In genomic region chr13:92681541-92681940, GRCm38 (mm10) we compare ENCODE assay signal across 22 mouse cellular contexts.
DNase-seq lines count a peak whose midpoint lies in the region; ATAC-seq and TF ChIP-seq lines count a peak whose summit lies in the region.
"Had no signal": no experiment of that assay in that cellular context is flagged by ENCODE, and none has a peak within 500 bp of the region (broad histone marks: within the 10 kb centered on the region; RNA-seq: fewer than 3 reads in every experiment).

No protein-coding gene starts in this region.

- TF ChIP-seq EP300 in lung, postnatal 0 days (IDR thresholded peaks at IDR 0.05), result no peak

- peaks cover 4% of the 10 kb centered on the region; the same call in 1 of the 2 replicates for H3K4me1 ChIP-seq in lung, adult 2 months (ENCODE audit: control insufficient read depth, insufficient read depth, low read length)
- peaks cover 10% of the 10 kb centered on the region; the same call in 1 of the 2 replicates for H3K4me1 ChIP-seq in lung, postnatal 0 days (ENCODE audit: insufficient read depth, low read depth, low read length)
- no peaks in the 10 kb centered on the region for H3K4me1 ChIP-seq in midbrain, embryonic 11.5 days (ENCODE audit: control insufficient read depth, insufficient read depth, low read length)
- H3K4me1 ChIP-seq in midbrain, embryonic 14.5 days (ENCODE audit: control insufficient read depth, insufficient read depth, low read length), result no peaks in the 10 kb centered on the region

- H3K4me2 ChIP-seq in lung, postnatal 0 days (replicated peaks; ENCODE audit: low read depth, low read length), result no peak overlapping the region
- no peak overlapping the region for H3K4me2 ChIP-seq in midbrain, embryonic 11.5 days
- no peak overlapping the region for H3K4me2 ChIP-seq in midbrain, embryonic 14.5 days (ENCODE audit: low read length)

- TF ChIP-seq CTCF in lung, adult 2 months (IDR thresholded peaks at IDR 0.05; ENCODE audit: insufficient read depth, low read length), result no peak
- no peak for TF ChIP-seq CTCF in lung, postnatal 0 days (IDR thresholded peaks at IDR 0.05)

- no peaks in the 10 kb centered on the region for H3K9me3 ChIP-seq in lung, postnatal 0 days (ENCODE audit: low read length)
- no peaks in the 10 kb centered on the region; the same call in 1 of the 2 replicates for H3K9me3 ChIP-seq in midbrain, embryonic 11.5 days (ENCODE audit: control insufficient read depth, low read length)
- no peaks in the 10 kb centered on the region for H3K9me3 ChIP-seq in midbrain, embryonic 14.5 days (ENCODE audit: control insufficient read depth, low read length)
- H3K9me3 ChIP-seq: G1E had no signal

- peak; percentile 44 to 59 for DNase-seq in lung, adult 18-20 months
- DNase-seq in lung, adult 2 months, result no peak
- DNase-seq in lung, postnatal 25 days (ENCODE audit: low spot score), result peak; percentile 43
- no peak for DNase-seq in lung, postnatal 10 days
- DNase-seq in lung, postnatal 36 days, result peak; percentile 68
- DNase-seq in lung, postnatal 0 days (ENCODE audit: low spot score), result no peak
- DNase-seq in midbrain, embryonic 11.5 days (ENCODE audit: low spot score, missing footprints), result peak; percentile 33
- no peak for DNase-seq in midbrain, embryonic 14.5 days
- DNase-seq: adrenal gland, adult 2 months; adrenal gland, adult 8-10 months; adrenal gland, postnatal 10 days; adrenal gland, postnatal 14 days; adrenal gland, postnatal 25 days; adrenal gland, postnatal 36 days; B cell, adult 2 months; cerebellum, adult 11 months; cerebellum, adult 11-12 months had no signal

- WGBS in lung, adult 2 months, result 63% methylated on average over 2 of the region's 2 CpGs
- 64% methylated on average over 2 of the region's 2 CpGs for WGBS in lung, postnatal 0 days
- WGBS in midbrain, embryonic 11.5 days, result 81% methylated on average over 2 of the region's 2 CpGs
- WGBS in midbrain, embryonic 14.5 days, result 77% methylated on average over 2 of the region's 2 CpGs

- H3K4me3 ChIP-seq in lung, adult 2 months (replicated peaks; ENCODE audit: extremely low read depth, low read depth, low read length), result no peak overlapping the region
- H3K4me3 ChIP-seq in lung, postnatal 0 days (ENCODE audit: low read depth, low read length), result no peak overlapping the region
- H3K4me3 ChIP-seq in midbrain, embryonic 11.5 days (ENCODE audit: low read depth, low read length), result no peak overlapping the region
- H3K4me3 ChIP-seq in midbrain, embryonic 14.5 days (replicated peaks; ENCODE audit: low read depth, low read length), result no peak overlapping the region

- no peak for ATAC-seq in lung, postnatal 0 days
- ATAC-seq in midbrain, embryonic 11.5 days (ENCODE audit: low FRiP score), result no peak
- no peak for ATAC-seq in midbrain, embryonic 14.5 days (ENCODE audit: low FRiP score, low TSS enrichment)
- ATAC-seq: activated CD4-positive, CD25-positive, alpha-beta regulatory T cell, adult 4 months; CD4-positive, CD25-positive, alpha-beta regulatory T cell, adult 4 months; Patski had no signal

- no peaks in the 10 kb centered on the region for H3K27me3 ChIP-seq in lung, postnatal 0 days (replicated peaks; ENCODE audit: insufficient read depth, low read length)
- no peaks in the 10 kb centered on the region for H3K27me3 ChIP-seq in midbrain, embryonic 11.5 days (ENCODE audit: control insufficient read depth, insufficient read depth, low read length)
- no peaks in the 10 kb centered on the region for H3K27me3 ChIP-seq in midbrain, embryonic 14.5 days (ENCODE audit: control insufficient read depth, insufficient read depth, low read length)
- H3K27me3 ChIP-seq: CH12.LX, Patski had no signal

- H3K27ac ChIP-seq in lung, postnatal 0 days (ENCODE audit: low read length), result no peak overlapping the region
- no peak overlapping the region for H3K27ac ChIP-seq in midbrain, embryonic 11.5 days (ENCODE audit: low read depth, low read length)
- no peak overlapping the region for H3K27ac ChIP-seq in midbrain, embryonic 14.5 days (replicated peaks; ENCODE audit: low read depth, low read length)

- TF ChIP-seq POLR2A in lung, adult 2 months (IDR thresholded peaks at IDR 0.05; ENCODE audit: borderline replicate concordance, extremely low read depth, low read depth, low read length), result no peak

- no peak overlapping the region for H3K9ac ChIP-seq in lung, postnatal 0 days (replicated peaks; ENCODE audit: low read depth)
- no peak overlapping the region for H3K9ac ChIP-seq in midbrain, embryonic 11.5 days (ENCODE audit: low read length)
- H3K9ac ChIP-seq in midbrain, embryonic 14.5 days (replicated peaks; ENCODE audit: low read length), result no peak overlapping the region

- H3K36me3 ChIP-seq in lung, postnatal 0 days (ENCODE audit: insufficient read depth, low read length), result no peaks in the 10 kb centered on the region
- H3K36me3 ChIP-seq in midbrain, embryonic 11.5 days (ENCODE audit: control insufficient read depth, insufficient read depth, low read length), result no peaks in the 10 kb centered on the region
- 0 out of 2 replicates have a peak, but pooled peaks cover 4% of the 10 kb centered on the region for H3K36me3 ChIP-seq in midbrain, embryonic 14.5 days (ENCODE audit: control insufficient read depth, insufficient read depth, low read length)

Comparison
In these comparisons a context has a peak if more than half of its experiments do, and no peak if none do; other contexts are left out.
1. DNase-seq: peak in lung, adult 18-20 months (2 of 2), lung, postnatal 25 days (single experiment), lung, postnatal 36 days (single experiment) and midbrain, embryonic 11.5 days (single experiment); none in lung, adult 2 months (single experiment), lung, postnatal 10 days (single experiment), lung, postnatal 0 days (single experiment) and midbrain, embryonic 14.5 days (single experiment).